Mouse (Mus musculus): ENCODE measurements around the gene Akr1b10. TPM values are rescaled to one million over a fixed set of nuclear protein-coding genes. Genes with fewer than 3 reads are reported as not detected.
"Not testable (repeated sequence)": the region's sequence is repeated elsewhere in the genome, so short reads cannot be mapped to it uniquely, and the experiment has no call there.

Akr1b10 gene
- total RNA-seq (2017), result 34.4 and 36.1 TPM in 2 replicates

DNA sequence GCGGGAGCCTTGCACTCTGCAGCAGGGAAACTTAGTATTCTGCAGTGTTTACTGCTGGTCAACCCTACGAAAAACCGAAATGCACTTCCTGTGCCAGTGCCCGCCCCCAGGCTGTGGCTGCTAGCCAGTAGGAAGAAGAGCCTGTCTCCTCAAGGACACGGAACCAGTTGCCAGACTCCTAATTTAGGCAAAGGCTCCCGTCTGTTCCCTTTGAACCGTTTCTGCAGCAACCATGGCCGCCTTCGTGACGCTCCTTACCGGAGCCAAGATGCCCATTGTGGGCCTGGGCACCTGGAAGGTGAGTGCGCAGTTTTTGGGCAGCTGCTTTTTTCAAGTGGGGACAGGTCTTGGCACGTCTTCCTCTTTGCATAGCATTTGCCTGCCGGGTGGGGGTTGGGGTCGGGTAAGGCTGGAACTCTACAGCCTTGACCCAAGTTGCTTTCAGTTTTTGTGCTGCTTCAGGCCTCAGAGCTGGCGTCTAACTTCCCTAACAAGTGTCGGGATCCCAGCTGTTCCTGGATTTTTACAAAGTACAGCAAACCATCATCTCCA lies at the start of gene Akr1b10:
Gene Akr1b10 (plus strand): TSS at position 109 of the 552 bp plus-strand sequence.
- peak; percentile 76 for ATAC-seq (ENCODE audit: extremely low read depth, insufficient number of reproducible peaks, low FRiP score, poor library complexity, severe bottlenecking)

DNA sequence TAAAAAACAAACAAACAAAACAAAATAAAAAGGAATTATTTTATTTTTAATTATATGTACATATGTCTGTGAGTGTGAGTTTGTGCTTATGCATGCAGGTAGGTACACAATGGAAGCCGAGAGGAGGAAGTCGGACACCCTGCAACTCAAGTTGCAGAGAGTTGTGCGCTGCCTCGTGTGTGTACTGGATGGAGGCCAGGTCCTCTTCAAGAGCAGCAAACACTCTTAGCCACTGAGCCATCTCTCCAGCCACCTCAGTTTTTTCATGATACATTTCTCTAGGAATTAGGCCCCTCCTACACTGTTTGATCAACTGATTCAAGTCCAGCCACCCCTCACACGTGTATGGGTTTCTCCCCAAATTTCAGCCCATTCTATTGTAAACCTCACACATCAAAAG lies 49.3 kb upstream of the Akr1b10 start:
- ATAC-seq (ENCODE audit: extremely low read depth, insufficient number of reproducible peaks, low FRiP score, poor library complexity, severe bottlenecking), result no peak

DNA sequence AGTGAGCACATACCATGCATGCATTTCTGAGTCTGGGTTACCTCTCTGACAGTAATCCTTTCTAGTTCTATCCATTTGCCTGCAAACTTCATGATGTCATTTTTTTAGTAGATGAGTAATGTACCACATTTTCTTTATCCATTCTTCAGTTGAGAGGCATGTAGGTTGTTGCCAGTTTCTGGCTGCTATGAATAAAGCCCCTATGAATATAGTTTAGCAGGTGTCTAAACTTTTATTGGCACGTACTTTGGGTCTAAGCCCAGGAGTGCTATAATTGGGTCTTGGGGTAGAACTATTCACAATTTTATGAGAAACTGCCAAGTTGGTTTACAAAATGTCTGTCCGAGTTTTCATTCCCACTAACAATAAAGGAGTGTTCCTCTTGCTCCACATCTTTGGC lies 46.2 kb upstream of the Akr1b10 start:
- no peak for ATAC-seq (ENCODE audit: extremely low read depth, insufficient number of reproducible peaks, low FRiP score, poor library complexity, severe bottlenecking)

DNA sequence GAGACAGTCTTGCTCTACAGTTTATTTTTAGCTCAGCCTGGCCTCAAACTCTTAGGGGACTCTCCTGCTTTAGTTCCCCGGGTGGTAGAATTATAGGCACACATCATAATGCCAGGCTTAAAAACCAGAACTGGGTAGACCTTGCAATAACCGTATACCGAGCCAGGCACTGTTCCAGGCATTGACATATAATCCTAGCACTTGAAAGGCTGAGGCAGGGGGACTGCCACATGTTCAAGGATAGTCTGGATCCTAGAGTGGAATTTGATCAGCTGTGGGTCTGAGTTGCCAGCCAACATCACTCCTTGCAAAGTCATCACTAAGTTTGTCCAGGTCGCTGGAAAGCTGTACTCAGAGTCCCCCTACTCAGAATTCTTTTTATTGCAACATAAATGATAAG lies 42.0 kb upstream of the Akr1b10 start:
- ATAC-seq (ENCODE audit: extremely low read depth, insufficient number of reproducible peaks, low FRiP score, poor library complexity, severe bottlenecking), result no peak

DNA sequence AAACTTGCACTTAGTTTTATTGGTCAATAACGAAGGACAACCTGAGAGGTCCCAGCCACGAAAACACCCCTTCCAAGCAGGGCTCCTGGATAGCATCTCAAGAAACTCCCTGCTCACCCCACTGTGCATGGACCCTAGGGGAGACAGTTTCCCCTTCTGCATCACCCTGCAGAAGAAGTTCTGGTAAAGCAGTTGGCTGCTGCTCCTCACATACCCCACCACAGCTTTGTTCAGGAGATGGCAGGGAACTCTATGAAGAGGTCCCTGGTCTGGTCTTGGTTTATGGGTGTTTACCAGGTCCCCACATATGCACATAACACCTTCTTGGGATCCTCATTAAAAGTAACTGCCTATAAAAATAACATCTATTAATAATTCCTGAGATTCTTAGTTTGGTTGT lies 41.5 kb upstream of the Akr1b10 start:
- no peak for ATAC-seq (ENCODE audit: extremely low read depth, insufficient number of reproducible peaks, low FRiP score, poor library complexity, severe bottlenecking)

DNA sequence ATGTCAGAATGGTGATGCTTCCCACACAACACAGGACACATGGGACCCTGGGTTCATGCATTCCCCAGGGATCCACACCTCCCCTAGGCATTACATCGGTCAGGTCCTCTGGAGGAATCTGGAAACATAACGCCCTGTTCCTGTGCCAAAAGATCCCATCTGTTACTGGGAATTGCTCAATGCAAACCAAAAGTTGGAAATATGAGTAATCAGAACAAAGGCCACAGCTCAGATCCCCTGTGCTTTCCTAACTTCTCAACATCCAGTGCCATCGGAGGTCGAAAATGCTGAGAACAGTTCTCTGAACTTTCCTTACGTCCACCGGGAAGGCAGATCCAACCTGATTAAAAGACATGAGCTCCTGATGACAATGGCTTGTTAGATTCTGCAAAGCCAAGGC lies 40.6 kb upstream of the Akr1b10 start:
- no peak for ATAC-seq (ENCODE audit: extremely low read depth, insufficient number of reproducible peaks, low FRiP score, poor library complexity, severe bottlenecking)

DNA sequence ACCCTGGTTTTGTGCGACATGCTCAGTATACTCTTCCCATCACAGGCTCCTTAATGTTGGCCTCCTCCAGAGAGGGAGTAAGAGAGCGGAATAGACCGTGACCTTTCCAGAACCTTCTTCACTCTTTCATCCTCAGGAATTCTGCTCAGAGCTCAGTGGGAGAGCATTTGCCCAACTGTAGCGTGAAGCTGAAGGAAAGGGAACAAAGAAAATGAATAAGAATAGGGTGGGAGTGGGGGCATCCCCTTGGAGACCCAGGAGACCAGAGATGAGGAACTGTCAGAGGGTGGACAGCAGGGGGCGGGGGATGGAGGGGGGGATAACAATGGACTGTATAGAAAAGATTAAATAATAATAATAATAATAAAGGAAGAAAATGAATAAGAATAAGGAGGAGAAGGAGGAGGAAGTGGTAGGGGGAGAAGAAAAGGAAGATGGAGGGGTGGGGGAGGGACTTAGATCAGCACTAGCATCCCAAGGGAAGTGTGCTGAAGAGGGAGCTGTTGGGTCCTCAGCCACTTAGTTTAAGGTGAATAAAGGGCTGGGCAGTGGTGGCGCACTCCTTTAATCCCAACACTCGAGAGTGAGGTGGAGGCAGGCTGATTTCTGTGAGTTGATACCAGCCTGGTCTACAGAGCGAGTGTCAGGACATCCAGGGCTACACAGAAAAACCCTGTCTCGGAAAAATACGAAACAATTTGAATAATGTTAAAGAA lies 39.7 kb upstream of the Akr1b10 start:
- no peak for ATAC-seq (ENCODE audit: extremely low read depth, insufficient number of reproducible peaks, low FRiP score, poor library complexity, severe bottlenecking)

DNA sequence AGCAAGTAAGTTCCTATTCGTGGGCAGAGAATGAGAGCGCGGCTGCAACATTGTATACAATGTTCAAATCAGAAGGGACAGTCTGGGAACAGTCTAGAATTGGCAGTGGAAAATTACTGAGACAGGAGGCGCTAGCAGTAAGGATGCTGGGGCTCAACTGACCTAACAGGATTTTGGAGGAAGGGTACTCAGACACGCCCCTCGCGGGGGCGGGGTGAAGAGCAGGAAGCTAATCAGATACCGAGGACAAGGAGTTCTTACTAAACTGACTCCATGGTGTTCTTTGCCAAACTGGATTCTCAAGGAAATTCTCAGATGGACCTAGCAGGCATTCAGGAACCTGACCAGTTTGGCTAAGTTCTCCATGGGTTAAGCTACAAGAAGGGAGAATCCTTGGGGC lies 39.1 kb upstream of the Akr1b10 start:
- no peak for ATAC-seq (ENCODE audit: extremely low read depth, insufficient number of reproducible peaks, low FRiP score, poor library complexity, severe bottlenecking)

DNA sequence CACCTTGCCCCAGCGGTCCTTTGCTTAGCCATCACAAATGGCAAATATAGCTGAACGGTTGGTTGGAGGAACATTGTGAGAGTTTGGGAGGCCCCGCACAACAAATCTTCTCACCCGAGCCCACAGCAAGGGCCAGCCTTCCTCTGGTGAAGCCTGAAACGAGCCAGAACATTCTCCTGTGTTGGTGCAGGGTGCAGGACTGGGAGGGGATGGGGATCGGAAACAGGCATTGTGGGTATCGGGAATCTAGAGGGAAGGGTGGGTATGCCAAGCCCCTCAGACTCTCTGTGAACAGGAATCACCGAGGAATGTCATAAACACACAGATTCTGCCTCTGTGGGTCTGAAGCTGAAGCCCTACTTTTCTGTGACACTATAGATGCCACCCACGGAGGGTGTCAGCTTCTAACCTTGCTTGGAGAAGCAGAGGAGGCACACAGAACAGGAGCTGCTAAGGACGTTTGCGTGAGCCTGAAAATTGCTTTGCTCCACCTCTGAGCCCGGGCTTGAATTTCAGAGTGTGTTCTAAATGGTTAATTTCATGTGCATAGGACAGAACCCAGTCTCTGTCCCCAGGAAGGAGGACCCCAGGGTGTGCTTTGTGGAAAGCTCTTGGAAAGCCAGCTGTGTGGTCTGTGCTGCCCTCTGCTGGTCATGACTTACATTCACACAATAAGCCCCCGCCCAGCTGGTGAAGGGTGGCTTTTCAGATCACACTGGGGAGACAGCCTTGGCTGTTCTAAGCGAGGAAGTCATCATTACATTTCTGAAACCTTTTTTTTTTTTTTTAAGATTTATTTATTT lies 37.7 kb upstream of the Akr1b10 start:
- ATAC-seq (ENCODE audit: extremely low read depth, insufficient number of reproducible peaks, low FRiP score, poor library complexity, severe bottlenecking), result peak; percentile 69; the same call in 1 of the 2 replicates

DNA sequence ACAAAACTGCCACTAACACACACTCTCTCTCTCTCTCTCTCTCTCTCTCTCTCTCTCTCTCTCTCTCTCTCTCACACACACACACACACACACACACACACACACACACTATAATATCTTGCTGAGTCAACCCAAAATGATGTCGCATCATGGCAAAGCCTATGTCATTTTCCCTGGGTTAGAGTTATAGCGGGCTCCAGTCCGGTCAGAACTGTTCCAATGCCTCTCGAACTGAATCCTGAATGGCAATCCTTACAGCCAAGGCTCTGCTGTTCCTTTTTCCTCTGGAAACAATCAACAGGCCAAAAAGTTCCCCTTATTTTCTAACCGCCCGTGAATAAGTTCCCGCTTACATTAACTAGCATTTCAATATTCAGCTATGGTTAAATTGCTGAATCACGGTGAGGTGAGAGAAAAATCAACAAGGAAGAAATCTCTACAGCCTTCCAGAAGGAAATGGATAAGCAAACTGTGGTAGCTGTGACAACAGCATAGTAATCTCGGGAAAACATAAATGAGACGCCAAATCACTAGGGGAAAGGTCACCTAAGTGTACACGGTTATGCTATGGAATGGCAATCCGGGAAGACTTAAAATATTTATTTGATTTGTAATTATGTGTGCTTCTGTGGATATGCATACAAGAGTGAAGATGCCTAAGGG lies 33.9 kb upstream of the Akr1b10 start:
- no peak for ATAC-seq (ENCODE audit: extremely low read depth, insufficient number of reproducible peaks, low FRiP score, poor library complexity, severe bottlenecking)

DNA sequence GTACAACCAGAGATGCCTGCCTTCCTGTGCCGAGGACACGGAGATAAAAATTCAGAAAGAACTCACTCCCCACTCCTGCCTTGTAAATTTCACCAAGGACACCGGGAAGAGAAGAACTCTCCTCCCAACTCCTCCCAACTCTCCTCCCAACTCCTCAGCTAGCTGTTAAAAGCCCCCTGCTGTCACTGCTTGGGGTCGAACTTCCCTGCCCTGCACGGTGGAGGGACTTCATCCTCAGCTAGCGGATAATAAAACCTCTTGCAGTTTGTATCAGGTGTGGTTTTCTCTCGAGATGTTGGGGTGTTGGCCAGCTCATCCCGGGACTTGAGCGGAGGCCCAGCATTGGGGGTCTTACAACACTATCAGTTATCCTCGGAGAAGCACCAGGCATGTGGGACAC lies 32.5 kb upstream of the Akr1b10 start:
- ATAC-seq (ENCODE audit: extremely low read depth, insufficient number of reproducible peaks, low FRiP score, poor library complexity, severe bottlenecking), result not testable (repeated sequence)

DNA sequence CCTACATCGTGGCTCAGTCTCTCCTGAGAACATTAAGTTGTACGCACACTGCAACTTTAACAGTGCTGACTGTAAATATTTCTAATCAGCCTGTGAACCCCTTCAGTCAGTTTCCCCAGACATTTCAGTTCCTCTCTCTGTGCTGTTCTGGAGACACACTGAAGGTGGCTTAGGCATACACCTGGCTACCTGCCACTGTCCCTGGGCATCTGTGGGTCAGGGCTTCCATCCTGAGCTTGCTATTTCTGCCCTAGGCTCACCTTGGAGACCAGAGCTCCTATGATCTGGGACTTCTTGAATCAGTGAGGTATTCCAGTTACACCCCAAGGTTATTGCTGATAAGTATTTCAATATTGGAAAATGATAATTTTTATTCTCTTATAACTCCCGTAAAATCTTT lies 31.6 kb upstream of the Akr1b10 start:
- ATAC-seq (ENCODE audit: extremely low read depth, insufficient number of reproducible peaks, low FRiP score, poor library complexity, severe bottlenecking), result no peak

DNA sequence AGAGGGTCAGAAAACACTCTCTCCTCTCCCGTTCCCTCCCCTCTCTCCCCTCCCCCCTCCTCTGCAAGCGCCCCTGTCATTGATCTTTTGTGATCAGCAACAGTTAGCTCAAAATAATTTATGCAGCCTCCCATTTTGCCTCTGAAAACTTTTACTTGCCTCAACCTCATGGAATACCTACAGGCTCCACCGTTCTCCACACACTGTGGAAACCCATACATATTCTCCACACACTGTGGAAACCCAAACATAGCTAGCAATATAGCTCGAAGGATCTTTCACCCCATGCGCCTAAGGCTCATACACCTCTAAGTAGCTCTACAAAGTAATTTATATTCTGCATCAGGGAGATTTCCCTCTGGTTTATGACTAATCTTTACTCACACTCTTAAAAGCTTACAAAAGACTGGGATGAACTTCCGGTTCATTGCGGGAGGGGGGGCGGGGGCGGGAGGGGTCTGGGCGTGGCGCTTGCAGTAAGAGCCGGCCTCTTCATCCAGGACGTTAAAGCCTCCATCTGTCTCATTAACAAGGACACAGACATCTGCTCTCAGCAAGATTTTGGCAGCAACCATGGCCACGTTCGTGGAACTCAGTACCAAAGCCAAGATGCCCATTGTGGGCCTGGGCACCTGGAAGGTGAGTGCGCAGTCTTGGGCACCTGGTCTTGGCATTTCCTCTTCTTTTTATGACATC lies 30.2 kb upstream of the Akr1b10 start, which contains the start of gene Akr1b8:
Gene Akr1b8 (plus strand): TSS at position 462 of the 696 bp plus-strand sequence.
- ATAC-seq (ENCODE audit: extremely low read depth, insufficient number of reproducible peaks, low FRiP score, poor library complexity, severe bottlenecking), result no peak

DNA sequence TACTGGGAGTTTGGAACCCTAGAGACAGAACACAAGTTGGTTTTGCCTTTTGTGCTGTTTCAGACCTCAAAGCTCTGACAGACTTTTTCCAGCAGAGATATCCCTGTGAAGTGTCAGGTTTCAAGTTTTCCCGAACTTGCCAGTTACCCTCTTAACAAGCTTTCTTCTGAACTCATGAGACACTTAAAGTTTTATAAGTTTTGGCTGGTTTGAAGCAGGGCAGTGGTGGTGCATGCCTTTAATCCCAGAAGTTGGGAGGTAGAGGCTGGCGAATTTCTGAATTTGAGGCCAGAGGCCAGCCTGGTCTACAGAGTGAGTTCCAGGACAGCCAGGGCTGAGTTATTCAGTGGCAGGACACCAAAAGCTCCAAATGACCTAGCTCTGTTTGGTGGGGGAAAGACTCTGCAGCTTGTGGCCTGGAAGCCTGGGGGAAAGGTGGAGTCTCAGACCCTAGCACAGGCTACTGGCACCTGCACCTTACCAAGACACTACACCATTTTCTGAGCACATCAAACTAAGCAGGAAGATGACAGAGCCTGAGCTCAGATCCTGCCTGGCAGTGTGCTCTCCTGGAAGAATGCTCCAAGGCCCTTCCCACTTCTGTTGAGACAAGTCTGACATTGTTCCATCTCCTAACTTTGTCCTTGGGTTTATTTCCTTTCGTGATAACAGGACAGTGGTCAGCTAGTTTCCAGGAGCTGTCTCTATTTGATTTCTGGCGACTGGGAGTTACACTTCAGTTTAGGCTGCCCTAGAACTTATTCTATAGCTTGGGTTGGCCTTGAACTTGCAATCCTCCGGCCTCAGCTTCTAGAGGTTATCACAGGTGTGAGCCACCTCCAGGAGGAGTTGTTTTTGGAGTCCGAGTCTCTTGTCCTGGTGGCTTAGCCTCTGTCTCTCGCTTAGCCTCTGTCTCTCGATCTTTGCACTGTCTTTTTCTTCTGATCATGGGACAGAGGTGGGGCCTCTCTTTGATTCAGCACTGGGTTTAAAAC lies 29.4 kb upstream of the Akr1b10 start:
- ATAC-seq (ENCODE audit: extremely low read depth, insufficient number of reproducible peaks, low FRiP score, poor library complexity, severe bottlenecking), result no peak

DNA sequence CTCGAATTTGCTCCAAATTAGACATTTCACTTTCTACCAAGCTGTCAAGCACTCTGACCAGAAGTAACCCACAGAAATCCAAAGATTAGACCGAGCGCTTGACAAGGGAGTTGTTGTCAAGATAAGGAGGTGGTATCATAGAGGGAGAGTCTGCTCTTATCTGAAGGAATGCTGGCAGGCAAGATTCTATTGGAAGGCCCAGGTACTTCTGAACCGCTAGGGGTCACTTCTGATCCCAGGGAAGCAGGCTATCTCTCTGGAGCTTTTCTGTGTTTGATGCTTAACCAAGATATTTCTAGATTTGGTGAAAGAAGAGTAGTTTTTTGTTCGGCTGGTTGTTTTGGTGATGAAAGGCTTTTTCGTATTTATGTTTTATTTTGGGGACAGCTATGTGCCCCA lies 28.7 kb upstream of the Akr1b10 start:
- no peak for ATAC-seq (ENCODE audit: extremely low read depth, insufficient number of reproducible peaks, low FRiP score, poor library complexity, severe bottlenecking)

DNA sequence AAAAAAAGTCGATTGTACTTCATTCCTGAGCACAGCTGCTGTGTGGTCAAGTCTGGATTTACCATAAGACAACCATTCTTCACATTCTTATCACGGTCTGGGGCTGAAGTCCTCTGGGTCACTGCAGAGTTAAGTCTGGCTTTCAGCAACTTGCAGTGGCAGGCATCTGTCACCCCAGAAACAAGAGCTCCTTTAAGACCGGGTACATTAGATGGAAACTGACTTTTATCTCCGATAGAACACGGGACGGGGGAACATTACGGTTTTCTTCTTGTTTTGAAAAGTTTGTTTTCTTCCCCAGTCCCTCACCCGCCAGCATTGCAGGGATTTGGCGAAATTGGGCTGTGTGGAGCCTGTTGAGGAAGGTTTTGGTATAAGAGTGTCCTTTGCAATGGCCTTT lies 28.2 kb upstream of the Akr1b10 start:
- ATAC-seq (ENCODE audit: extremely low read depth, insufficient number of reproducible peaks, low FRiP score, poor library complexity, severe bottlenecking), result no peak

DNA sequence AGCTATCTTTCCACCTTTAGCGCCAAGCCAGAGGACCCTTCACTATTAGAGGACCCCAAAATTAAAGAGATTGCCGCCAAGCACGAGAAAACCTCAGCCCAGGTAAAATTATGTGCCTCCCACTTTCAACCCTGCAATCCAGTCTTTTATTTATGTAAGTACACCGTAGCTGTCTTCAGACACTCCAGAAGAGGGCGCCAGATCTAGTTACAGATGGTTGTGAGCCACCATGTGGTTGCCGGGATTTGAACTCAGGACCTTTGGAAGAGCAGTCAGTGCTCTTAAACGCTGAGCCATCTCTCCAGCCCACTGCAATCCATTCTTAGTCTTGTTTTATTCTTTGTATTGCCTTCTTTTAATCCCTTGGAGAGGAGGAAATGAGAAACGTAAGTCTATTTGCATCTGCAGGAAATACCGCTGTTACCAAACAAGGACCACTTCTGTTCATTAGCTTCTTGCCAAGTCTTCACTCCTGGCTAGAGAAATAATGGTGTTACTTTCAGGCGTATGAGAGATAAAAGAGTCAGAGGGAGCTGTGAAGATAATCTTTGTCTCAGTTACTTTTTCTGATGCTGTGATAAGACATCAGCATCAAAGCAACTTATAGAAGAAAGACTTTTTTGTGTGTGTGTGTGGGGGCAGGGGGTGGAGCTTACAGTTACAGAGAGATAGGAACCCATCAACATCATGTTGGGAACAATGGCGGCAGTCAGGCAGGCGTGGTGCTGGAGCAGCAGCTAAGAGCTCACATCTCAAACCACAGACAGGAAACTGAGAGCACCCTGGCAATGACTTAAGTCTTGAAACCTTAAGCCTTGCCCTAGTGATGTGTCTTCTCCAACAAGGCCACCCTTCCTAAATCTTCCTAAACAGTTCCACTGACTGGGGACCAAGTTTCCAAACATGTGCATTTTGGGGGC lies 19.5 kb upstream of the Akr1b10 start:
- ATAC-seq (ENCODE audit: extremely low read depth, insufficient number of reproducible peaks, low FRiP score, poor library complexity, severe bottlenecking), result no peak

Data from neutrophil, adult 5-6 weeks (primary cell).